Mouse (Mus musculus) embryonic facial prominence, embryonic 15.5 days (tissue): Measurements from ENCODE around the gene Acacb. TPM values are rescaled to one million over a fixed set of nuclear protein-coding genes. Genes with fewer than 3 reads are reported as not detected.

Source experiments
- ATAC-seq: fragments of 200-750 bp; cut with Nextera tagmentation; 2 replicates; pipeline ENCODE4 v1.8.0; 2017; ENCODE audit warnings: low read depth, moderate TSS enrichment; ENCODE audit not compliant: insufficient number of reproducible peaks, low FRiP score, low TSS enrichment
- H3K27ac ChIP-seq: fragments of 300-500 bp; sonication (generic); replicated peaks from 2 replicates; pipeline ENCODE4 v1.5.1; 2015; ENCODE audit warnings: mild to moderate bottlenecking, inconsistent platforms
- H3K27me3 ChIP-seq: fragments of 300-500 bp; sonication (generic); 2 replicates; pipeline ENCODE4 v1.6.1; 2015; ENCODE audit warnings: inconsistent platforms
- H3K36me3 ChIP-seq: fragments of 300-500 bp; sonication (generic); 2 replicates; pipeline ENCODE4 v1.6.1; 2015; ENCODE audit warnings: mild to moderate bottlenecking, inconsistent platforms
- H3K4me1 ChIP-seq: fragments of 300-500 bp; sonication (generic); 2 replicates; pipeline ENCODE4 v1.6.1; 2015; ENCODE audit warnings: inconsistent platforms
- H3K4me2 ChIP-seq: fragments of 300-500 bp; sonication (generic); replicated peaks from 2 replicates; pipeline ENCODE4 v1.6.1; 2015; ENCODE audit warnings: mild to moderate bottlenecking, inconsistent platforms
- H3K4me3 ChIP-seq: fragments of 300-500 bp; sonication (generic); replicated peaks from 2 replicates; pipeline ENCODE4 v1.5.1; 2015; ENCODE audit warnings: mild to moderate bottlenecking, inconsistent platforms
- H3K9ac ChIP-seq: fragments of 300-500 bp; sonication (generic); 2 replicates; pipeline ENCODE4 v1.6.1; 2015; ENCODE audit warnings: inconsistent platforms
- H3K9me3 ChIP-seq: fragments of 300-500 bp; sonication (generic); replicated peaks from 2 replicates; pipeline ENCODE4 v1.6.1; 2016; ENCODE audit warnings: inconsistent platforms
- WGBS: fragments of 180-500 bp; shearing (Covaris S2); methylation state at CpG from one replicate; pipeline ENCODE4 v1.1.7; 2015; 5-methylcytosine and 5-hydroxymethylcytosine counted together
- polyA plus RNA-seq: library from polyadenylated mRNA; unstranded; fragments of >200 nt; fragmentation: Nextera tagmentation; extraction: Ambion mirVana; gene quantifications from 2 replicates; pipeline ENCODE4 v1.2.1, GENCODE M21; 2015

Acacb gene
- polyA plus RNA-seq, 1 experiment from 2014 or later, result 2.6 TPM

- Histone ChIP-seq H3K9me3 (no peaks in the 10 kb centered on the region), H3K36me3 (no peaks in the 10 kb centered on the region), H3K4me1 (peaks cover 16% of the 10 kb centered on the region), H3K4me2 (no peak overlapping the region), H3K9ac (no peak overlapping the region), H3K4me3 (no peak overlapping the region), H3K27me3 (no peaks in the 10 kb centered on the region), H3K27ac (no peak overlapping the region)
- WGBS, result 81% methylated on average over 11 of the region's 11 CpGs
- ATAC-seq, result no peak
Observed at GRCm38 (mm10) chr5:114179541-114179940, 33.2 kb downstream of the Acacb start.

- Histone ChIP-seq H3K4me3 (no peak overlapping the region), H3K9ac (no peak overlapping the region)
Observed at GRCm38 (mm10) chr5:114183493-114183892, 37.2 kb downstream of the Acacb start.

GRCm38 (mm10) chr5:114187108-114187507 is 40.8 kb downstream of the Acacb start:
- Histone ChIP-seq H3K4me1 (no peaks in the 10 kb centered on the region), H3K4me3 (no peak overlapping the region), H3K36me3 (no peaks in the 10 kb centered on the region), H3K4me2 (no peak overlapping the region), H3K9me3 (no peaks in the 10 kb centered on the region), H3K9ac (no peak overlapping the region), H3K27me3 (no peaks in the 10 kb centered on the region), H3K27ac (no peak overlapping the region)
- WGBS, result 71% methylated on average over 2 of the region's 2 CpGs
- no peak for ATAC-seq

More at GRCm38 (mm10) chr5:114183493-114183892, 37.2 kb downstream of the Acacb start:
- Histone ChIP-seq H3K27me3 (no peaks in the 10 kb centered on the region), H3K36me3 (no peaks in the 10 kb centered on the region), H3K4me2 (no peak overlapping the region), H3K4me1 (no peaks in the 10 kb centered on the region), H3K27ac (no peak overlapping the region), H3K9me3 (no peaks in the 10 kb centered on the region)
- WGBS, result 94% methylated on average over 2 of the region's 2 CpGs
- no peak for ATAC-seq

- Histone ChIP-seq H3K9me3 (no peaks in the 10 kb centered on the region), H3K27me3 (no peaks in the 10 kb centered on the region), H3K4me2 (no peak overlapping the region), H3K4me3 (no peak overlapping the region), H3K9ac (no peak overlapping the region), H3K4me1 (no peaks in the 10 kb centered on the region), H3K36me3 (no peaks in the 10 kb centered on the region), H3K27ac (no peak overlapping the region)
- WGBS, result 76% methylated on average over 12 of the region's 12 CpGs
- no peak for ATAC-seq
Observed at GRCm38 (mm10) chr5:114188900-114189464, 42.6 kb downstream of the Acacb start.

- 80% methylated on average over 11 of the region's 11 CpGs for WGBS
- H3K36me3 ChIP-seq, result no peaks in the 10 kb centered on the region
- H3K4me3 ChIP-seq, result no peak overlapping the region
- H3K27me3 ChIP-seq, result no peaks in the 10 kb centered on the region
- no peak overlapping the region for H3K4me2 ChIP-seq
- no peak overlapping the region for H3K27ac ChIP-seq
- H3K4me1 ChIP-seq, result no peaks in the 10 kb centered on the region
- no peak overlapping the region for H3K9ac ChIP-seq
- no peaks in the 10 kb centered on the region for H3K9me3 ChIP-seq
- no peak for ATAC-seq
Observed at GRCm38 (mm10) chr5:114194161-114194560, 47.8 kb downstream of the Acacb start.

- Histone ChIP-seq H3K9ac (0 out of 2 replicates have a peak overlapping the region, but pooled peaks have one; percentile 3), H3K4me2 (peak overlapping the region; percentile 35; the same call in 1 of the 2 replicates), H3K4me3 (no peak overlapping the region), H3K27me3 (no peaks in the 10 kb centered on the region), H3K36me3 (no peaks in the 10 kb centered on the region), H3K9me3 (no peaks in the 10 kb centered on the region), H3K27ac (no peak overlapping the region; the same call in 1 of the 2 replicates), H3K4me1 (peaks cover 6% of the 10 kb centered on the region)
- WGBS, result 7% methylated on average over 13 of the region's 13 CpGs
- ATAC-seq, result no peak
Observed at GRCm38 (mm10) chr5:114199116-114199777, 52.9 kb downstream of the Acacb start.

- H3K4me1 ChIP-seq, result no peaks in the 10 kb centered on the region
- WGBS, result 70% methylated on average over 2 of the region's 2 CpGs
- no peak overlapping the region for H3K9ac ChIP-seq
- H3K36me3 ChIP-seq, result no peaks in the 10 kb centered on the region
- H3K27ac ChIP-seq, result no peak overlapping the region
- H3K4me3 ChIP-seq, result no peak overlapping the region
- H3K27me3 ChIP-seq, result no peaks in the 10 kb centered on the region
- H3K9me3 ChIP-seq, result no peaks in the 10 kb centered on the region
- ATAC-seq, result no peak
- H3K4me2 ChIP-seq, result no peak overlapping the region
Observed at GRCm38 (mm10) chr5:114206158-114206557, 59.8 kb downstream of the Acacb start.

GRCm38 (mm10) chr5:114213183-114213582 is 66.8 kb downstream of the Acacb start:
- no peak overlapping the region for H3K4me3 ChIP-seq
- no peaks in the 10 kb centered on the region for H3K4me1 ChIP-seq
- no peak overlapping the region for H3K27ac ChIP-seq
- H3K27me3 ChIP-seq, result no peaks in the 10 kb centered on the region
- WGBS, result 70% methylated on average over 10 of the region's 10 CpGs
- ATAC-seq, result no peak
- H3K36me3 ChIP-seq, result no peaks in the 10 kb centered on the region
- no peaks in the 10 kb centered on the region for H3K9me3 ChIP-seq
- no peak overlapping the region for H3K4me2 ChIP-seq
- no peak overlapping the region for H3K9ac ChIP-seq

- no peak overlapping the region for H3K4me3 ChIP-seq
- H3K4me2 ChIP-seq, result no peak overlapping the region
- no peaks in the 10 kb centered on the region for H3K9me3 ChIP-seq
- no peaks in the 10 kb centered on the region for H3K27me3 ChIP-seq
- H3K9ac ChIP-seq, result no peak overlapping the region
- WGBS, result 74% methylated on average over 14 of the region's 14 CpGs
- ATAC-seq, result no peak
- H3K4me1 ChIP-seq, result no peaks in the 10 kb centered on the region
- H3K27ac ChIP-seq, result no peak overlapping the region
- no peaks in the 10 kb centered on the region for H3K36me3 ChIP-seq
Observed at GRCm38 (mm10) chr5:114218771-114219170, 72.4 kb downstream of the Acacb start.

GRCm38 (mm10) chr5:114226051-114226450 is 79.7 kb downstream of the Acacb start:
- peaks cover 11% of the 10 kb centered on the region for H3K9me3 ChIP-seq

GRCm38 (mm10) chr5:114228901-114229300 is 82.6 kb downstream of the Acacb start:
- H3K4me1 ChIP-seq, result no peaks in the 10 kb centered on the region
- 0 out of 2 replicates have a peak, but pooled peaks cover 9% of the 10 kb centered on the region for H3K36me3 ChIP-seq
- no peak overlapping the region for H3K27ac ChIP-seq
- no peak overlapping the region for H3K4me2 ChIP-seq
- H3K4me3 ChIP-seq, result no peak overlapping the region
- H3K27me3 ChIP-seq, result no peaks in the 10 kb centered on the region
- WGBS, result 59% methylated on average over 5 of the region's 5 CpGs
- peaks cover 11% of the 10 kb centered on the region for H3K9me3 ChIP-seq
- no peak for ATAC-seq
- no peak overlapping the region for H3K9ac ChIP-seq

More at GRCm38 (mm10) chr5:114226051-114226450, 79.7 kb downstream of the Acacb start:
- no peaks in the 10 kb centered on the region for H3K27me3 ChIP-seq
- H3K9ac ChIP-seq, result no peak overlapping the region
- no peak overlapping the region for H3K4me3 ChIP-seq
- no peak overlapping the region for H3K27ac ChIP-seq
- no peak for ATAC-seq
- H3K4me1 ChIP-seq, result no peaks in the 10 kb centered on the region
- H3K36me3 ChIP-seq, result 0 out of 2 replicates have a peak, but pooled peaks cover 9% of the 10 kb centered on the region
- 91% methylated on average over 7 of the region's 7 CpGs for WGBS
- no peak overlapping the region for H3K4me2 ChIP-seq

- WGBS, result 36% methylated on average over 7 of the region's 7 CpGs
- H3K9me3 ChIP-seq, result no peaks in the 10 kb centered on the region
- H3K27ac ChIP-seq, result no peak overlapping the region
- no peak overlapping the region for H3K4me2 ChIP-seq
- no peak overlapping the region for H3K4me3 ChIP-seq
- ATAC-seq, result no peak
- no peaks in the 10 kb centered on the region for H3K4me1 ChIP-seq
- H3K9ac ChIP-seq, result no peak overlapping the region
- H3K36me3 ChIP-seq, result no peaks in the 10 kb centered on the region
- no peaks in the 10 kb centered on the region for H3K27me3 ChIP-seq
Observed at GRCm38 (mm10) chr5:114238924-114239323, 92.6 kb downstream of the Acacb start.
